Mouse (Mus musculus): ENCODE results near the gene Tmem268.

Gene Tmem268

DNA sequence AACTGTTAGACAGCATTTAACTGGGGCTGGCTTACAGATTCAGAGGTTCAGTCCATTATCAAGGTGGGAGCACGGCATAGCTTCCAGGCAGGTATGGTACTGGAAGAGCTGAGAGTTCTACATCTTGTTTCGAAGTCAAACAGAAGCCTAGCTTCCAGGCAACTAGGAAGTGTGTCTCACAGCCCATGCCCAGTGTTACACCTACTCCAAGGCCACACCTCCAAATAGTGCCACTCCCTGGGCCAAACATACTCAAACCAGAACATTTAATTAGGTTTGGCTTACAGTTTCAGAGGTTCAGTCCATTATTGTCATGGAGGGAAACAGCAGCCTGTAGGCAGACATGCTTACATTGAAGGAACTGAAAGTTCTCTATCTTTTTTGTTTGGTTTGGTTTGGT lies 3.5 kb upstream of the Tmem268 start:
- in situ Hi-C loops (cut with MboI): no loop called here

- in situ Hi-C loops (cut with MboI): no loop called here
These were observed 1.9 kb upstream of the Tmem268 start for GRCm38 (mm10) chr4:63556665-63557064.

- in situ Hi-C loops (cut with MboI): no loop called here
These were observed 1.2 kb upstream of the Tmem268 start for GRCm38 (mm10) chr4:63557124-63558059.

DNA sequence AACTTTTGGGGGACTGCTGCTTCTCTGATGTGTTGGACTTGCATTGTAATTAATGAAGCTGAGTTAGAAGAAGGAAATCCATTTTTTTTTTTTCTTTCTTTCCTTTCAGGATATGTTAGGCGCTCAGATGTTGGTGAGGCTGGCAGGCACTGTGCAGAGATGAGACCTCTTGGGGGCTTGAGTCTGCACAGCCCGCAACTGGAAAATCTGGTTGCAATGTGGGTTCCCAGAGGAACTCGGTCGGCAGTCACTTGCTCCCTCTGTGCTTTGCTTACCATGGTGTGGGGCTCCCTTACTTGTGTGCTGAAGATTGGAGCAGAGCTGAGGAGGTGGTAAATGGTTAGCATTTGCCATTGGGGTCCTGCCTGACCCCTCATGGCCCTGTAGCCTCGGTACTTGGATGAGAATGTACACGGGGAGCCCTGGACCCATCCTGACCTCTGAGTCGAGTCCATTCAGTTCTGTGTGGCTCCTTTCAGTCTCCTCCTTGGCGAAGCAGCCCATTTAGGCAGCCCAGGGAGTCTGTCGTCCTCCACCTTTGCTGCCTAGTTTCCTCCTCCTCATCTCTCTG lies 631 bp downstream of the Tmem268 start:
- in situ Hi-C loops (cut with MboI): no loop called here

- in situ Hi-C loops (cut with MboI): no loop called here
These were observed 1.5 kb downstream of the Tmem268 start for GRCm38 (mm10) chr4:63560079-63560478.

GRCm38 (mm10) chr4:63561861-63562675 lies 3.5 kb downstream of the Tmem268 start:
- in situ Hi-C loops (cut with MboI): no loop called here

DNA sequence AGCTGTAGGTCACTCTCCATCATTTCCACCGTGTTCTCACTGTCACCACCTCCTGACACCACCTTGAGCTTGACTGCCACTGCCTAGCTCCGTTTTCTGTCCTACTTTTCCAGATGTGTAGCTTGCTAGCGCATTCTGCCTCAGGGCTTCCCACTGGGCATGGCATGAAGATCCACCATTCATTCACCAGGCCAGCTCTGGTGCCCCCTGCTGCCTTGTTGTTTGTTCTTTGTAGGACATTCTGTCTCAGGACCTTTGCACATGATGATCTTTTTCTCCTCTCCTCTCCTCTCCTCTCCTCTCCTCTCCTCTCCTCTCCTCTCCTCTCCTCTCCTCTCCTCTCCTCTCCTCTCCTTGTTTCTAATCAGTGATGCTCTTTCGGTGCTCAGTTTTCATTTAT lies 4.2 kb downstream of the Tmem268 start:
- in situ Hi-C loops (cut with MboI): no loop called here

- in situ Hi-C loops (cut with MboI): no loop called here
These were observed 9.3 kb downstream of the Tmem268 start for GRCm38 (mm10) chr4:63567712-63568390.

- in situ Hi-C loops (cut with MboI): no loop called here
These were observed 10.7 kb downstream of the Tmem268 start for GRCm38 (mm10) chr4:63569322-63569721.

DNA sequence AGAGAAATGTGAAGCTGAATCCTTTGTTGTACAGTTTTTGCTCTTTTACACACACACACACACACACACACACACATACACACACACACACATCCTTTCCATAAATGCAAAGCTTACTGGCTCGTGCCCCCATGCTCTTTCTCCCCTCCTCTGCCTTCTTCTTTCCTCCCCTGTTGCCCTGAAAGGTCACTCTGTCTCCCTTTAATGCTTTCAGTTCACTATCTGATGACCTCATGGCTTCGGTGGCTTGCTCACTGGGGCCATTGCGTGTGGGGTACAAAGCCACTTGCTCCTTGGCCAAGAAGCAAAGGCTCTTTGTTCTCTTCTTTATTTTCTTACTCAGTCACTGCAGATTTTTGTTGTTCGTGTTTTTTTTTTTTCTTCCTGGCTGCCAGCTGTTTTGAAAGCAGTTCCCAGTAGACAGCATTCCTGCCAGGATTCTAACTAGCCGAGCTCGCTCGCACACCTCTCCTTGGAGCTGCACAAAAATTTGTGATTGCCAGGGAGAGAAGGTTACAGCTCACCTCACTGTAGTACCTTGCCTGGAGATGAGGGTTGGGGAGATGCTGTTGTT lies 11.7 kb downstream of the Tmem268 start:
- in situ Hi-C loops (cut with MboI): no loop called here

GRCm38 (mm10) chr4:63572621-63573020 lies 14.0 kb downstream of the Tmem268 start:
- in situ Hi-C loops (cut with MboI): no loop called here

DNA sequence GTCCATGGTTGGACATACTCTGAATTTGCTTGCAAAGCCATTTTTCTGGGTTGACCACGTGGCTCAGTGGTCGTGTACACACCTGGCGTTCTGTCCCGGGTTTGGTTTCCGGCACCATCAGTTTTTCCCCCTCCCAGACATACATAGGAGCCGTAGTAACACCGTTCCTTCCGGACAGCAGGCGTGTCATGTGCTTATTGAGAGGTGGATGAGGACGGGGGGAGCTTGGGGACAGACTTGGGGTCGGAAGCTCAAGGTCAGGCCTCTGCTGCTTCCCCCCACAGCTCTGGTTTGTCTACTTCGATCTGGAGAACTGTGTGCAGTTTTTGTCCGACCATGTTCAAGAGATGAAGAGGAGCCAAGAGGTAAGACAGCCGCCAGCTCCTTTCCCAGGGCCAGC lies 21.1 kb downstream of the Tmem268 start:
- in situ Hi-C loops (cut with MboI): no loop called here

DNA sequence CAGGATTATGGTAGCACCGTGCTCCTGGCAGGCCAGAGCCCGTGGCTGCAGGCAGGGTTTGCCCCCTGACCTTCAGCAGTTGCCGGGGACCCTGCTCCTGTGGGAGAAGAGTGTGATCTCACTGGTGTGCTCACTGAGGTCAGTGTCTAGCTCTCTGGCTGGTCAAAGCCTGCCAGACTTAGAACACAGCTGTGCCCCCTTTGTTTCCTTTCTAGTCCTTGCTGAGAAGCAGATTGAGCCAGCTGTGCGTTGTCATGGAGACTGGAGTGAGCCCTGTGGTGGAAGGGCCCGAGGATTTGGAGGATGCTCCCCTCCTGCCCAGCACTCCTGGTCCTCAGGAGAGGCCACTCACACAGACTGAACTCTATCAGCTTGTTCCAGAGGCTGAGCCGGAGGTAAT lies 21.5 kb downstream of the Tmem268 start:
- in situ Hi-C loops (cut with MboI): no loop called here

DNA sequence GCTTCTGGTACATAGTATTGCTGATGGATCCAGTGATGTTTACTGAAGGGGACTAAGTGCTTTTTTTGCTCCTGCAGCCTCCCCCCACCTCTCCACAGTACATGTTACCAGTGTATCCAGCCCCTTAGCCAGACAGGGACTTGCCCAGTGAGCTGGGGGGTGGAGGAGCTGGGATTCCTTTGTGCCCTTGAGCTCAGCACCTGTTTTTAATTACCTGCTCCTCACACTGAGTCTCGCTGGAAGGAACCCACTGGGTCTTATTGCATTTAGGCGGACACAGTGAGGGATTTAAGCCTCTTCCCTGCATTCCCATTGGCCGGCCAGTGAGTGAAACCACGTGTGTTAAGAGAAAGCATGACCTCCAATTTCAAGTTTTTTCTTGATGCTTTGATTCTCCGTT lies 24.0 kb downstream of the Tmem268 start:
- in situ Hi-C loops (cut with MboI): no loop called here

DNA sequence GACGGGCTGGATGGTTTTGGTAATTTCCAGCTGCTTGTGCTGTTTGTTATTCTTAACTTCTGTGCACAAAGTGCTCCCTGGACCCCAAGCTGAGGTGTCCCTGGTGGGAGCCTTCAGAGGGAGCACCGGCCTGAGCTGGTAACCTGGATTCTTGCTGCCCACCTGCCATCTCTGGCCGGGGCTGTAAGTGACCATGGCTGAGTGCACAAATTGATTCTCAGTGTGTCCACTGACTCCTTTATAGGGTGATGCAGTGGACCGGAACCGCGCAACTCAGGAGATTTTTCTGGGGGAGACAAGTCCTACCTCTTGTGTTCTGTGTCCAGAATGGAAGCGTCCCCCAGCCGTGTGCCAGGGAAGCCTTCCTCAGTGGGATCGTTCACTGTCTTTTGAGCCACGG lies 26.6 kb downstream of the Tmem268 start:
- in situ Hi-C loops (cut with MboI): no loop called here

- in situ Hi-C loops (cut with MboI): no loop called here
These were observed 27.7 kb downstream of the Tmem268 start for GRCm38 (mm10) chr4:63586240-63586639.

DNA sequence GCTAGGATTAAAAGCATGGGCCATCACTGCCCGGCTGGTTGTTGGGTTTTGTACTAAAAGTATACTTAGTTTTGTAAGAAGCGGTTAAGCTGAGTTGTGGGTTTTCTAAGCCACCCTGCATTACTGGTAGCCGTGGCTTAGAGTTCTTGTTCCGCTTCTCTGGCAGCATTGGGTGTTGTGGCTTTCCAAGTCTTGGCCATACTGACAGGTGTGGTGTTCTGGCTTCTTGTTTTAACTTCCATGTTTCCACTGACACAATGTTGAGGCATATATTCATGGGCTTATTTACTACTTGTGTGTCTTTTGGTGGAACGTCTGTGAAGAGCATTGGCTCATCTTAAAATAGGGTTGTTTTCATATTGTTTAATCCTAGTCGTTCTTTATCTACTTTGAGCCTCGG lies 31.4 kb downstream of the Tmem268 start:
- in situ Hi-C loops (cut with MboI): no loop called here

- in situ Hi-C loops (cut with MboI): no loop called here
These were observed 32.0 kb downstream of the Tmem268 start for GRCm38 (mm10) chr4:63590538-63590937.

- in situ Hi-C loops (cut with MboI): no loop called here
These were observed 36.0 kb downstream of the Tmem268 start for GRCm38 (mm10) chr4:63594459-63595110.

DNA sequence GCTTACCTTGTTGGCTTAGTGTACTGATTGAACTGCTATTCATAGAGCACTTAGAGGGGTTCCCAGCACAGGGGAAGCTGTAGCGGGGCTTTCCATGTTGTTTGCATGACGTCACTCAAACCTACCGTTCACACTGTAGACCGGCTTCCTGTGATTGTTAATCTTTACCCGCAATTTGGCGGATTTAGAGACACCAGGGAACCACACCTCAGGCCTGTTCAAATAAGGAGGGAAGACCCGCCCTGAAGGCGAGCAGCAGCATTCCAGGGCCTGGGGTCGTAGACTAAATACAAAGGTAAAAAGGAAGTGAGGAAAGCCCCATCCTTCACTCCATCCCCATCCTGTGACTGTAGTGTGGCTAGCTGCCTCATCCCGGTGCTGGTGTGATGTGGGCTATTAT lies 36.7 kb downstream of the Tmem268 start:
- in situ Hi-C loops (cut with MboI): no loop called here

GRCm38 (mm10) chr4:63596010-63596409 lies 37.4 kb downstream of the Tmem268 start:
- in situ Hi-C loops (cut with MboI): no loop called here

Data from mature B cell (primary cell).